8 mouse cellular contexts compared by ENCODE assay signal in the genomic region with DNA sequence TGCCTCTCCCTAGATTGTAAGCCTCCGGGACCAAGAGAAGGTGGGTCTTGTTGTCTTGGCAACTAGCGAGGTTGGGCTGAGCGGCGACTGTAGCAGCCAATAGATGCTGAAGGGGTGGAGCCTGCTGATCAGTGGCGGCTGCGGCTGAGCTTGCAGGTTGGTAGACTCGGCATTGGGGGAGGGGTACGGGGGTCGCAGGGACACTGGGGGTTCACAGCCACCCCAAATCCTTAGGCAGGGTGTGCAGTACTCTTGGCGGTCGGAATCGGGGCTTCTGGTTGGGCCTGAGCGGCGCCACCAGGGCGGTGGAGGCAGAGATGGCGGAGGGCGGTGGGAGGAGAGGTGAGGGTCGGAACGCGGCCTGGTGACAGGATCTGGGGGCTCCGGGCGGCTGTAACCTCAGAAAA. TPM values are rescaled to one million over a fixed set of nuclear protein-coding genes. Genes with fewer than 3 reads are reported as not detected.
A peak's percentile ranks its signal among the peaks of the same experiment; 100 is the strongest.
DNase-seq lines count a peak whose midpoint lies in the region; ATAC-seq and TF ChIP-seq lines count a peak whose summit lies in the region.

No protein-coding gene starts in this region.

- H3K4me2 ChIP-seq in embryonic facial prominence, embryonic 14.5 days (ENCODE audit: low read depth, low read length) = peak overlapping the region; percentile 89
- peak overlapping the region; percentile 88 for H3K4me2 ChIP-seq in limb, embryonic 13.5 days (replicated peaks)
- peak overlapping the region; percentile 97 for H3K4me2 ChIP-seq in midbrain, embryonic 16.5 days (ENCODE audit: low read length)

- no peak; the same call in 1 of the 2 replicates for TF ChIP-seq POLR2A in heart, adult 2 months (IDR thresholded peaks at IDR 0.05; ENCODE audit: insufficient read depth, low read depth, low read length)

- intact Hi-C loops in heart, adult 2 months (cut with DNase I) = no loop called here

- H3K79me2 ChIP-seq in heart, adult 2 months (replicated peaks; ENCODE audit: control insufficient read depth, insufficient read depth, low read length) = no peaks in the 10 kb centered on the region

- H3K9me3 ChIP-seq in embryonic facial prominence, embryonic 14.5 days (ENCODE audit: control insufficient read depth, low read length) = no peaks in the 10 kb centered on the region
- H3K9me3 ChIP-seq in limb, embryonic 13.5 days = no peaks in the 10 kb centered on the region
- no peaks in the 10 kb centered on the region for H3K9me3 ChIP-seq in midbrain, embryonic 16.5 days (replicated peaks; ENCODE audit: control insufficient read depth, low read length, poor library complexity, severe bottlenecking)

- peak; percentile 98 for DNase-seq in 3T3-L1 (ENCODE audit: low read depth, low spot score)
- DNase-seq in adrenal gland, postnatal 4 days (ENCODE audit: low spot score in 2 of 2) = peak; percentile 58 to 75
- peak; percentile 98 for DNase-seq in embryonic facial prominence, embryonic 14.5 days (ENCODE audit: low spot score)
- peak; percentile 92 to 93 for DNase-seq in heart, adult 2 months
- peak; percentile 93 to 95 for DNase-seq in kidney, adult 8-10 months
- DNase-seq in spleen, postnatal 10 days (ENCODE audit: low spot score in 2 of 2) = peak; percentile 82 to 92

- no peaks in the 10 kb centered on the region for H3K27me3 ChIP-seq in embryonic facial prominence, embryonic 14.5 days (replicated peaks; ENCODE audit: control insufficient read depth, insufficient read depth, low read length)
- no peaks in the 10 kb centered on the region for H3K27me3 ChIP-seq in heart, adult 2 months (ENCODE audit: control insufficient read depth, insufficient read depth, low read length)
- no peaks in the 10 kb centered on the region for H3K27me3 ChIP-seq in limb, embryonic 13.5 days
- H3K27me3 ChIP-seq in midbrain, embryonic 16.5 days (ENCODE audit: control insufficient read depth, insufficient read depth, low read depth, low read length) = no peaks in the 10 kb centered on the region

- H3K36me3 ChIP-seq in embryonic facial prominence, embryonic 14.5 days (ENCODE audit: control insufficient read depth, insufficient read depth, low read length) = peaks cover 29% of the 10 kb centered on the region
- no peaks in the 10 kb centered on the region for H3K36me3 ChIP-seq in heart, adult 2 months (ENCODE audit: control insufficient read depth, insufficient read depth, low read length)
- peaks cover 27% of the 10 kb centered on the region for H3K36me3 ChIP-seq in limb, embryonic 13.5 days
- H3K36me3 ChIP-seq in midbrain, embryonic 16.5 days (ENCODE audit: control insufficient read depth, insufficient read depth, low read length) = peaks cover 9% of the 10 kb centered on the region

- H3K9ac ChIP-seq in embryonic facial prominence, embryonic 14.5 days (ENCODE audit: low read depth, low read length) = peak overlapping the region; percentile 86
- peak overlapping the region; percentile 83 for H3K9ac ChIP-seq in heart, adult 2 months (ENCODE audit: low read depth, low read length)
- H3K9ac ChIP-seq in limb, embryonic 13.5 days = peak overlapping the region; percentile 89
- peak overlapping the region; percentile 94 for H3K9ac ChIP-seq in midbrain, embryonic 16.5 days (ENCODE audit: low read depth, low read length)

- peak; percentile 99 for ATAC-seq in embryonic facial prominence, embryonic 14.5 days (ENCODE audit: low read depth)
- ATAC-seq in limb, embryonic 13.5 days (ENCODE audit: low FRiP score, low read depth) = peak; percentile 99
- peak; percentile 100 for ATAC-seq in midbrain, embryonic 16.5 days

- peak overlapping the region; percentile 80 for H3K27ac ChIP-seq in embryonic facial prominence, embryonic 14.5 days (replicated peaks; ENCODE audit: low read depth, low read length)
- H3K27ac ChIP-seq in heart, adult 2 months = peak overlapping the region; percentile 63
- peak overlapping the region; percentile 92 for H3K27ac ChIP-seq in limb, embryonic 13.5 days
- peak overlapping the region; percentile 89 for H3K27ac ChIP-seq in midbrain, embryonic 16.5 days (ENCODE audit: low read length)

- TF ChIP-seq CTCF in heart, adult 2 months (IDR thresholded peaks at IDR 0.05) = no peak

- no peak for TF ChIP-seq EP300 in heart, adult 2 months (IDR thresholded peaks at IDR 0.05; ENCODE audit: insufficient read depth, low read depth, low read length)

- peaks cover 12% of the 10 kb centered on the region for H3K4me1 ChIP-seq in embryonic facial prominence, embryonic 14.5 days (ENCODE audit: control insufficient read depth, insufficient read depth, low read length)
- no peaks in the 10 kb centered on the region for H3K4me1 ChIP-seq in heart, adult 2 months (ENCODE audit: control insufficient read depth, insufficient read depth, low read length)
- peaks cover 13% of the 10 kb centered on the region for H3K4me1 ChIP-seq in limb, embryonic 13.5 days
- peaks cover 21% of the 10 kb centered on the region for H3K4me1 ChIP-seq in midbrain, embryonic 16.5 days (ENCODE audit: control insufficient read depth, insufficient read depth, low read length)

- H3K4me3 ChIP-seq in embryonic facial prominence, embryonic 14.5 days (ENCODE audit: low read depth, low read length) = peak overlapping the region; percentile 82
- peak overlapping the region; percentile 93 for H3K4me3 ChIP-seq in heart, adult 2 months
- H3K4me3 ChIP-seq in limb, embryonic 13.5 days = peak overlapping the region; percentile 80
- H3K4me3 ChIP-seq in midbrain, embryonic 16.5 days (ENCODE audit: low read depth, low read length) = peak overlapping the region; percentile 81

- 2% methylated on average over 17 of the region's 22 CpGs for WGBS in embryonic facial prominence, embryonic 14.5 days
- 0% methylated on average over 22 of the region's 22 CpGs for WGBS in heart, adult 2 months
- whole genome bisulfite sequencing in limb, embryonic 13.5 days = under 1% methylated on average over 22 of the region's 22 CpGs
- WGBS in midbrain, embryonic 16.5 days = under 1% methylated on average over 22 of the region's 22 CpGs

RNA-seq across cellular contexts. Expression of a gene that starts 10.0 kb away (rescaled TPM):
- 10 to 100 TPM; 68.3 to 69.2 TPM for total RNA-seq in adrenal gland, postnatal 4 days (2021)
- 93.3 and 112 TPM in 2 replicates for polyA plus RNA-seq in embryonic facial prominence, embryonic 14.5 days (2014; fragmentation: Nextera tagmentation; extraction: Ambion mirVana)
- total RNA-seq in heart, adult 2 months (2021) = 10 to 100 TPM; 11.1 to 13.1 TPM
- 28.6 and 47.8 TPM in 2 replicates for polyA plus RNA-seq in heart, adult 2 months (2012; rRNA removed)
- polyA plus RNA-seq in limb, embryonic 13.5 days (2015; fragmentation: Nextera tagmentation; extraction: Ambion mirVana) = 214 and 215 TPM in 2 replicates
- 147 and 169 TPM in 2 replicates for polyA plus RNA-seq in midbrain, embryonic 16.5 days (2015; fragmentation: Nextera tagmentation; extraction: Ambion mirVana)

RNA-seq across cellular contexts. Expression of a gene that starts 11.8 kb away (rescaled TPM):
- total RNA-seq in adrenal gland, postnatal 4 days (2021) = 1 to 10 TPM in 1 of 2 experiments, under 1 TPM in 1; 0.28 to 2.4 TPM
- polyA plus RNA-seq in embryonic facial prominence, embryonic 14.5 days (2014; fragmentation: Nextera tagmentation; extraction: Ambion mirVana) = 0.09 TPM in 1 of 2 replicates, not detected in the other
- total RNA-seq in heart, adult 2 months (2021) = not detected
- polyA plus RNA-seq in heart, adult 2 months (2012; rRNA removed) = not detected in 2 replicates
- 0.09 TPM in 1 of 2 replicates, not detected in the other for polyA plus RNA-seq in limb, embryonic 13.5 days (2015; fragmentation: Nextera tagmentation; extraction: Ambion mirVana)
- 0.11 TPM in 1 of 2 replicates, not detected in the other for polyA plus RNA-seq in midbrain, embryonic 16.5 days (2015; fragmentation: Nextera tagmentation; extraction: Ambion mirVana)

RNA-seq across cellular contexts. Expression of a gene that starts 32.7 kb away (rescaled TPM):
- not detected for total RNA-seq in adrenal gland, postnatal 4 days (2021)
- polyA plus RNA-seq in embryonic facial prominence, embryonic 14.5 days (2014; fragmentation: Nextera tagmentation; extraction: Ambion mirVana) = 0.67 TPM in 1 of 2 replicates, not detected in the other
- total RNA-seq in heart, adult 2 months (2021) = not detected
- not detected in 2 replicates for polyA plus RNA-seq in heart, adult 2 months (2012; rRNA removed)
- not detected in 2 replicates for polyA plus RNA-seq in limb, embryonic 13.5 days (2015; fragmentation: Nextera tagmentation; extraction: Ambion mirVana)
- not detected in 2 replicates for polyA plus RNA-seq in midbrain, embryonic 16.5 days (2015; fragmentation: Nextera tagmentation; extraction: Ambion mirVana)

RNA-seq across cellular contexts. Expression of a gene that starts 34.6 kb away (rescaled TPM):
- total RNA-seq in adrenal gland, postnatal 4 days (2021) = 1 to 10 TPM; 6.0 to 9.7 TPM
- polyA plus RNA-seq in embryonic facial prominence, embryonic 14.5 days (2014; fragmentation: Nextera tagmentation; extraction: Ambion mirVana) = 11.2 and 12.1 TPM in 2 replicates
- 1 to 10 TPM; 8.0 to 9.1 TPM for total RNA-seq in heart, adult 2 months (2021)
- 11.4 and 12.4 TPM in 2 replicates for polyA plus RNA-seq in heart, adult 2 months (2012; rRNA removed)
- 4.2 and 5.0 TPM in 2 replicates for polyA plus RNA-seq in limb, embryonic 13.5 days (2015; fragmentation: Nextera tagmentation; extraction: Ambion mirVana)
- polyA plus RNA-seq in midbrain, embryonic 16.5 days (2015; fragmentation: Nextera tagmentation; extraction: Ambion mirVana) = 0.39 and 1.3 TPM in 2 replicates

Comparison
In these comparisons a context has a peak if more than half of its experiments do, and no peak if none do; other contexts are left out.
1. Peak in every context shown above with its lines: DNase-seq, ATAC-seq, H3K4me3 ChIP-seq and H3K27ac ChIP-seq.